Mouse (Mus musculus): ENCODE results near the gene Stxbp6.

DNA sequence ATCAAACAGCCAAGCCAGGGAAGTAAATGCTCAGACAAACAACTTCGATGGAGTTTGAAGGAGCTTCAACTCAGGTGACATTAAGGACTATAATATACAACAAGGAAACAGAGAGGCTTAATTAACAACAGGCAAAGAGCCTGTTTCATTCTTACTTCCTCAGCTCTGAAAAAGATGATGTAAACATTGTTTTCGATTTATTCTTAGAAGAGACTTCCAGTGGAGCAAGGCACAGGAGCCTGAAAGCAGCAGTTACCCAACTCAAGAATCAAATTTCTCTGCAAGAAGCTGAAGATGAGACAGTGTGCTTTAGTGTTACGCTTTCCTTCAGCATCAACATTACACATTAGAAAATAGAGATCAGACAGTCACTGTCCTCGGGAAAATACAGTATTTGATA lies 160.7 kb downstream of the Stxbp6 start:
- TF ChIP-seq E2F4 (IDR thresholded peaks at IDR 0.05; ENCODE audit: borderline replicate concordance, low read depth, low read length) (no peak), CHD1 (IDR thresholded peaks at IDR 0.05; ENCODE audit: low read depth, low read length) (no peak), CTCF (IDR thresholded peaks at IDR 0.05 in 2 of 3, conservative IDR thresholded peaks at IDR 0.05 in 1 of 3; ENCODE audit: control insufficient read depth in 1 of 3, insufficient read depth in 1 of 3, low read depth in 2 of 3, low read length in 3 of 3, poor library complexity in 1 of 3, severe bottlenecking in 1 of 3) (no peak), TBP (IDR thresholded peaks at IDR 0.05; ENCODE audit: low read depth, low read length) (no peak), USF1 (IDR thresholded peaks at IDR 0.05; ENCODE audit: low read depth, low read length) (no peak)
